Mouse (Mus musculus) spleen, adult 2 months (tissue): ENCODE measurements at regions not wholly inside any gene's neighbourhood (a gene's known extent, or its start where the extent isn't known, plus 50 kb on each side); places are given as distances from the start of the nearest gene placed in this dataset.

Experiments
- CTCF ChIP-seq: fragments of 200-500 bp; IDR thresholded peaks from 2 replicates; pipeline ENCODE4 v1.5.1; 2011; ENCODE audit warnings: mild to moderate bottlenecking, inconsistent platforms; ENCODE audit not compliant: insufficient read depth, insufficient read length, insufficient replicate concordance; ENCODE audit errors: extremely low read depth
- POLR2A ChIP-seq: fragments of 200-500 bp; IDR thresholded peaks from 2 replicates; pipeline ENCODE4 v1.6.1; 2011; ENCODE audit warnings: low read depth, low read length, inconsistent platforms

- TF ChIP-seq CTCF (no peak), POLR2A (no peak)
Measured at GRCm38 (mm10) chr2:147944171-147945040, 102.4 kb downstream of the Foxa2 start.
